Mouse (Mus musculus): ENCODE results near the gene Phf6. TPM values are rescaled to one million over a fixed set of nuclear protein-coding genes. Genes with fewer than 3 reads are reported as not detected.

Gene Phf6
- 5.4 TPM for polyA plus RNA-seq (2014; fragmentation: Illumina TruSeq; extraction: RNeasy Lipid Tissue Mini Kit (QIAGEN cat#74804); ENCODE audit: low read depth, low replicate concordance)

GRCm38 (mm10) chrX:52911587-52912371, at the start of gene Phf6:
Gene Phf6, plus strand, starts transcription at chrX:52912266.

GRCm38 (mm10) chrX:52987905-52988783, 76.1 kb downstream of the Phf6 start, which contains the start of gene Hprt:
Gene Hprt, plus strand, starts transcription at chrX:52988137.

Other genes starting within 250 kb of the Phf6 start
- not detected for gene Ccdc160, start 121.1 kb upstream of the Phf6 start, polyA plus RNA-seq (2014; fragmentation: Illumina TruSeq; extraction: RNeasy Lipid Tissue Mini Kit (QIAGEN cat#74804); ENCODE audit: low read depth, low replicate concordance)
- gene Hprt, start 75.9 kb downstream of the Phf6 start, polyA plus RNA-seq (2014; fragmentation: Illumina TruSeq; extraction: RNeasy Lipid Tissue Mini Kit (QIAGEN cat#74804); ENCODE audit: low read depth, low replicate concordance), result 94.6 TPM